Mouse (Mus musculus) myocyte (in vitro differentiated cells): ENCODE results near the gene Nfia. TPM values are rescaled to one million over a fixed set of nuclear protein-coding genes. Genes with fewer than 3 reads are reported as not detected.

ENCODE experiments used
- H3K27me3 ChIP-seq: one replicate; pipeline ENCODE4 v1.6.1; 2011; ENCODE audit not compliant: control insufficient read depth, insufficient read depth, insufficient read length
- H3K36me3 ChIP-seq: one replicate; pipeline ENCODE4 v1.6.1; 2011; ENCODE audit not compliant: control insufficient read depth, insufficient read depth
- H3K4me2 ChIP-seq: one replicate; pipeline ENCODE4 v1.6.1; 2011; ENCODE audit warnings: low read depth, control low read depth
- H3K4me3 ChIP-seq: one replicate; pipeline ENCODE4 v1.5.1; 2011; ENCODE audit warnings: mild to moderate bottlenecking, control low read depth, moderate library complexity
- H3K79me2 ChIP-seq: one replicate; pipeline ENCODE4 v1.6.1; 2011; ENCODE audit not compliant: control insufficient read depth, insufficient read depth
- H3ac ChIP-seq: one replicate; pipeline ENCODE4 v1.6.1; 2011; ENCODE audit not compliant: control insufficient read depth, insufficient read length
- CEBPB ChIP-seq: IDR thresholded peaks from 2 replicates; pipeline ENCODE4 v1.6.1; 2011; ENCODE audit warnings: mild to moderate bottlenecking, moderate library complexity; ENCODE audit not compliant: poor library complexity, insufficient read depth, severe bottlenecking
- E2F4 ChIP-seq: IDR thresholded peaks from one replicate; pipeline ENCODE4 v1.6.1; 2011; ENCODE audit warnings: mild to moderate bottlenecking, control low read depth, moderate library complexity; ENCODE audit not compliant: insufficient read depth
- MAX ChIP-seq: IDR thresholded peaks from one replicate; pipeline ENCODE4 v1.6.1; 2011; ENCODE audit warnings: low read depth, mild to moderate bottlenecking, control low read depth
- MYOD1 ChIP-seq, 3 experiments: IDR thresholded peaks; one replicate each; pipeline ENCODE4 v1.6.1; 2011; ENCODE audit warnings: control low read depth in 2 of 3, low read depth in 2 of 3, mild to moderate bottlenecking in 2 of 3, moderate library complexity in 1 of 3; ENCODE audit not compliant: insufficient read length in 2 of 3, control insufficient read depth in 1 of 3
- MYOG ChIP-seq, 3 experiments: IDR thresholded peaks; one replicate each; pipeline ENCODE4 v1.6.1; 2011; ENCODE audit warnings: control low read depth in 2 of 3, low read depth in 2 of 3, mild to moderate bottlenecking in 2 of 3; ENCODE audit not compliant: insufficient read length in 2 of 3, control insufficient read depth in 1 of 3, insufficient read depth in 1 of 3
- POLR2A ChIP-seq: IDR thresholded peaks from one replicate; pipeline ENCODE4 v1.6.1; 2011; ENCODE audit warnings: low read depth, mild to moderate bottlenecking, control low read depth, moderate library complexity; ENCODE audit not compliant: insufficient read length
- POLR2AphosphoS2 ChIP-seq: IDR thresholded peaks from one replicate; pipeline ENCODE4 v1.6.1; 2011; ENCODE audit warnings: low read depth, control low read depth; ENCODE audit not compliant: insufficient read length
- REST ChIP-seq: IDR thresholded peaks from one replicate; pipeline ENCODE4 v1.6.1; 2011; ENCODE audit warnings: mild to moderate bottlenecking, control low read depth, moderate library complexity; ENCODE audit not compliant: insufficient read depth, insufficient read length
- SRF ChIP-seq: IDR thresholded peaks from one replicate; pipeline ENCODE4 v1.6.1; 2011; ENCODE audit warnings: low read depth; ENCODE audit not compliant: control insufficient read depth, insufficient read length
- TCF12 ChIP-seq: IDR thresholded peaks from one replicate; pipeline ENCODE4 v1.6.1; 2011; ENCODE audit warnings: mild to moderate bottlenecking, control low read depth; ENCODE audit not compliant: poor library complexity, insufficient read depth, severe bottlenecking
- TCF3 ChIP-seq: IDR thresholded peaks from one replicate; pipeline ENCODE4 v1.6.1; 2011; ENCODE audit warnings: low read depth, control low read depth; ENCODE audit not compliant: insufficient read length
- USF1 ChIP-seq: IDR thresholded peaks from one replicate; pipeline ENCODE4 v1.6.1; 2011; ENCODE audit warnings: low read depth, mild to moderate bottlenecking, control low read depth, moderate library complexity
- polyA plus RNA-seq: library from polyadenylated mRNA; unstranded; fragments of >200 nt; fragmentation: generic; extraction: Trizol; gene quantifications from one replicate; pipeline ENCODE4 v1.2.1, GENCODE M21; 2012; ENCODE audit warnings: missing spikeins

Gene Nfia
- polyA plus RNA-seq, 1 experiment = 0.25 TPM

- no peaks in the 10 kb centered on the region for H3K36me3 ChIP-seq
- H3K4me3 ChIP-seq = no peak overlapping the region
- H3K27me3 ChIP-seq = no peaks in the 10 kb centered on the region
- H3K79me2 ChIP-seq = no peaks in the 10 kb centered on the region
- no peak overlapping the region for H3ac ChIP-seq
- TF ChIP-seq CEBPB (no peak), MAX (no peak), USF1 (no peak)
- H3K4me2 ChIP-seq = no peak overlapping the region
Observed at GRCm38 (mm10) chr4:97917568-97917967, 145.0 kb downstream of the Nfia start.

DNA sequence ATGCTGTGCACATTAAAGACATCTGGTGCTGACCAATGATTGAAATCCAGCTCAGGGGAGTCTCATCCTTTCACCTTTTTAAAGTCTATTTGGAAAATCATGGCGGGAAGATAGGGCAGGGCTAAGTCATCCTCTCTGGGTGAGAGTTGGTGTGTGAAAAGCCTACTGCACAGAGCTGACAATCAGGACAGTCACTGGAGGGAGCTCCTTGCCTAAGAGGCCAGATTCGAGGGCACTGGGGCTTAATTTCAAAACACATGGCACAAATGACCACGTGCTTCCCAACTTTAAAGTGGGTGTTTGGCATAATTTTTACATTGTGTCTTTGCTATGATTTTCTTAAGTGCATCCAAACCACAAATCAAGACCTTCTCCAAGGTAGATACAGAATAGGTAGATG, 146.1 kb downstream of the Nfia start:
- H3ac ChIP-seq = no peak overlapping the region
- no peak for TF ChIP-seq POLR2A
- TF ChIP-seq CEBPB = no peak
- TF ChIP-seq SRF = no peak
- no peak for TF ChIP-seq TCF12
- no peak for TF ChIP-seq MYOG (IDR thresholded peaks at IDR 0.05; ENCODE audit: control insufficient read depth in 1 of 3, insufficient read depth in 1 of 3, insufficient read length in 2 of 3, low read depth in 2 of 3)
- no peak for TF ChIP-seq MAX
- TF ChIP-seq MYOD1 (IDR thresholded peaks at IDR 0.05; ENCODE audit: control insufficient read depth in 1 of 3, insufficient read length in 2 of 3, low read depth in 2 of 3) = no peak
- TF ChIP-seq USF1 = no peak

GRCm38 (mm10) chr4:97919773-97920172, 147.2 kb downstream of the Nfia start:
- Histone ChIP-seq H3ac (no peak overlapping the region), H3K4me3 (no peak overlapping the region), H3K27me3 (no peaks in the 10 kb centered on the region), H3K79me2 (no peaks in the 10 kb centered on the region), H3K4me2 (peak overlapping the region; percentile 24), H3K36me3 (no peaks in the 10 kb centered on the region)
- TF ChIP-seq MAX (no peak), TCF12 (no peak)

More for the DNA sequence above, 146.1 kb downstream of the Nfia start:
- Histone ChIP-seq H3K4me2 (no peak overlapping the region), H3K36me3 (no peaks in the 10 kb centered on the region), H3K79me2 (no peaks in the 10 kb centered on the region), H3K4me3 (no peak overlapping the region), H3K27me3 (no peaks in the 10 kb centered on the region)

- TF ChIP-seq POLR2AphosphoS2 (no peak), TCF3 (no peak), CEBPB (no peak), TCF12 (no peak), MYOG (IDR thresholded peaks at IDR 0.05; ENCODE audit: control insufficient read depth in 1 of 3, insufficient read depth in 1 of 3, insufficient read length in 2 of 3, low read depth in 2 of 3) (no peak), REST (no peak), SRF (no peak), E2F4 (no peak), USF1 (no peak), POLR2A (no peak), MYOD1 (IDR thresholded peaks at IDR 0.05; ENCODE audit: control insufficient read depth in 1 of 3, insufficient read length in 2 of 3, low read depth in 2 of 3) (no peak), MAX (no peak)
- Histone ChIP-seq H3ac (no peak overlapping the region), H3K4me3 (no peak overlapping the region), H3K36me3 (no peaks in the 10 kb centered on the region), H3K79me2 (no peaks in the 10 kb centered on the region), H3K4me2 (peak overlapping the region; percentile 24), H3K27me3 (no peaks in the 10 kb centered on the region)
Observed at GRCm38 (mm10) chr4:97920287-97921079, 147.9 kb downstream of the Nfia start.

- Histone ChIP-seq H3ac (no peak overlapping the region), H3K79me2 (no peaks in the 10 kb centered on the region), H3K27me3 (no peaks in the 10 kb centered on the region), H3K4me3 (no peak overlapping the region), H3K36me3 (no peaks in the 10 kb centered on the region), H3K4me2 (no peak overlapping the region)
- TF ChIP-seq MYOG (IDR thresholded peaks at IDR 0.05; ENCODE audit: control insufficient read depth in 1 of 3, insufficient read depth in 1 of 3, insufficient read length in 2 of 3, low read depth in 2 of 3) = no peak
- no peak for TF ChIP-seq POLR2AphosphoS2
- no peak for TF ChIP-seq MAX
- no peak for TF ChIP-seq MYOD1 (IDR thresholded peaks at IDR 0.05; ENCODE audit: control insufficient read depth in 1 of 3, insufficient read length in 2 of 3, low read depth in 2 of 3)
- no peak for TF ChIP-seq REST
- TF ChIP-seq TCF3 = no peak
- no peak for TF ChIP-seq TCF12
- TF ChIP-seq CEBPB = no peak
- TF ChIP-seq SRF = no peak
- TF ChIP-seq POLR2A = no peak
- TF ChIP-seq E2F4 = no peak
- no peak for TF ChIP-seq USF1
Observed at GRCm38 (mm10) chr4:97921682-97922081, 149.1 kb downstream of the Nfia start.
